Mouse (Mus musculus) cerebellum, adult 2 months (tissue): ENCODE data around the gene Borcs5.

Experiments used
- CTCF ChIP-seq: fragments of 200-500 bp; IDR thresholded peaks from 2 replicates; pipeline ENCODE4 v1.5.1; 2011; ENCODE audit warnings: low read depth, mild to moderate bottlenecking, control low read depth, low read length, moderate library complexity, borderline replicate concordance; ENCODE audit not compliant: insufficient read depth
- POLR2A ChIP-seq: fragments of 200-500 bp; IDR thresholded peaks from 2 replicates; pipeline ENCODE4 v1.6.1; 2011; ENCODE audit warnings: low read length, control low read depth, borderline replicate concordance; ENCODE audit not compliant: insufficient read depth

DNA sequence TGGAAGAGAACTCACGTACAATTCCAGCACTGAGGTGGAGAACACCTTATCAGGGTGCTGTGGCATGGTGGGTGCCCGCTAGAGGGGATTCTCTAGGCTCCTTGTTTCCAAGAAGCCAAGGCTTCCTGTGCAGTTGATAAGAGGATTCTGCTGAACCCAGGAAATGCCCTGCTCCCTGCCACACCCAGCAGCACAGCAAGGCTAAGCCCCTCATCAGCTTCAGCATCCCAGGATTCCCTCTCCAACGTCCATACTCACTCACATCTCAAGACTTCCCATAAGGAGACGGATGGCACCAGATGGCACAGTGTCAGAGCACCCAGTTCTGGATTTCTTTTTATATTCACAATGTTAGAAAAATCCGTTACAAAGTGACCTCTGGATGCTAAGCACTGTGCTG is 79.8 kb downstream of the Borcs5 start:
- TF ChIP-seq POLR2A (no peak), CTCF (no peak)
